Mouse (Mus musculus) embryo, embryonic 11 days (tissue): ENCODE measurements at regions not wholly inside any gene's neighbourhood (a gene's known extent, or its start where the extent isn't known, plus 50 kb on each side); places are given as distances from the start of the nearest gene placed in this dataset.
"Not testable (repeated sequence)": the region's sequence is repeated elsewhere in the genome, so short reads cannot be mapped to it uniquely, and the experiment has no call there.

Experiments used
- DNase-seq: peaks from one replicate; pipeline ENCODE4 v3.0.0-alpha.2; 2015

GRCm38 (mm10) chr4:22787866-22788265, 299.7 kb upstream of the Pou3f2 start:
- no peak for DNase-seq

- not testable (repeated sequence) for DNase-seq
Observed at GRCm38 (mm10) chr4:22763026-22763425, 274.9 kb upstream of the Pou3f2 start.
